Mouse (Mus musculus) right cerebral cortex, postnatal 10 days (tissue): ENCODE measurements around the gene Kdm8.

ENCODE experiments used
- DNase-seq, 2 experiments: peaks; one replicate each; pipeline ENCODE4 v3.0.0; 2021; ENCODE audit warnings: low spot score in 2 of 2

Gene Kdm8

DNA sequence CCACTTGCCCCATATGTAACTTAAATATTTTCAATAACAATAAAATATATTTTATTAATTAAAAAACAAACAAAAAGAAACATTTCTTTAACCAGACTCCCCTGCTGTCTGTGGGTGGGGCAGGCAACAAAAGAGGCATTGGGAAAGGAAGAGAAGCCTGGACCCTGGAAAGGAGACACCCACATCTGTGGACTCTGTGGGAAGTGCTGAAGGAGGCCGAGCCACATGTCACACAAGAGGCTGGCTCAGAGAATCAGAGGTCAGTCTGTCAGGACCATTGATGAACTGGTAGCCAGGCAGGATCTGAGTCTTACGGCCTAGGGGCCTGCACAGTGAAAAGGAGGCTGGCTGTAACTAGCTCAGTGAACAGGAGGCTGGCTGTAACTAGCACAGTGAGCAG, 17.7 kb downstream of the Kdm8 start:
- no peak for DNase-seq

DNA sequence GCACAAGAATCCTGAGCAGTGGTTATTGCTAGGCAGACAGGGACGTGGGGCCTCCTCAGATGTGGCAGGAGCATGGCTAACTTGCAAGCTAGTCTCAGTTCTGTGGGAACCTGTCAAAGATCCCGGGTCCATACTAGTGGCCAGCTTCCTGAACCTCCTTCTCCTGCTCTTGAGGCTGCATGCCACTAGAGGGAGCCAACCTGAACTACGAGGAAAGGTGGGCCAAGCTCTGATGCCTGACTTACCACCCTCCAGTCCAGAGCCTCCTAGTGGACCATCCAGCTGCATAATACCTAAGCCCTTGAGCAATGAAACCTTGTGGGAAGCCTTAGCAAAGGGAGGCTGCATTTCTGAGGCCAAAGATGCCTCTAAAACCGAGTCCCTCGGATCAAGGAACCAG, 25.5 kb downstream of the Kdm8 start:
- peak; percentile 54 to 80 for DNase-seq

DNA sequence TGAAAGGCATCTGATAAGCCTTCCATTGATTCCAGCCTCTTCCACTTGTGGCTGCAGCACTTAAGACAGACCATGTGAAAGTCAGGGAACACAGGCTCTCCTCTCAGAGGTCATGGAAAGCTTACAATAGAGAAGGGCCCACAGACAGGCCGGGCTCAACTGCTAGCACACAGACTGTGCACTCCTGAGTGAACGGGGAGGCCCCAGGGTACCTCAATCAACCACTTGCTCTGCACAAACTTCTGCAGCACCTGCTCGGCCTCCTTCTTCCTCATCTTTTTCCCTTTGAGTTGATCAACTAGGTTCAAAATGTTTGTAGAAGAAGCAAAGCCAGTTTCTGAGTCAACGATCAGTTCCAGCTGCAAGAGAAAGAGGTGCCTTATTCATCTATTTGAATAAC, 26.4 kb downstream of the Kdm8 start:
- DNase-seq: no peak

DNA sequence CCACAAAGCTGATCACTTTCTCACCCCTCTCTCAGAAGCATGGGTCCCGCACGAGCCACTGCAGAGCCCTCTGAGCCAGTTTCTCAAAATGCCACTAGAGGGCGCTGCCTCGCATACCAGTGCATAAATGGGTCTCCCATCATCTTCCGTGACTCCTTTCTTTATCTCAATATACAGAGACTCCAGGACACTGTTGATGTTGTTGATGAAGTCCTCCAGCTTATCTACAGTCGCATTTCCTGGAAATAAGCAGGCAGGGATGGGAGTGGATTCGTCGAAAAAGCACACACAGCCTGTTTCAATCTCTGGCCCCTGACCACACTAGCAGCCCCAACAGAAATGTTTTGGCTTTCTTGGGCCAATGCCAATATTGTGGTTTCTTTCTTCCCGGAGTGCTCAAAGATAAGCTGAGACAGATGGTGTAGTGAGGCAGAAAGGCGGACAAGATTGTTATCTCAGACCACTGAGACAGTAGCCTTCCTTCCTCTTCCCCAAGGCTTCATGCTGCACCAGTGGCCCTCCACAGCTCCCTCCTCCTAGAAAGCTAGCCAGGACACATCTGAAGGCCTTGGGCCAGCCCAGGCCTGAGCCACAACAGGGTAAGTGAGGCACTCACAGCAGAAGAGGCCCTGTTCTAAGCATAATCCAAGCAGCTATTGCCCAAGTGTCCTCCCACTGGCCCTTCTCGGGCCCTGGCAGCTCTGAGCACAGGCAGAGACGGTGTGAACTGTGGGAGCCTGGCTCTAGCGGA, 27.7 kb downstream of the Kdm8 start:
- DNase-seq: peak; percentile 79 to 88

DNA sequence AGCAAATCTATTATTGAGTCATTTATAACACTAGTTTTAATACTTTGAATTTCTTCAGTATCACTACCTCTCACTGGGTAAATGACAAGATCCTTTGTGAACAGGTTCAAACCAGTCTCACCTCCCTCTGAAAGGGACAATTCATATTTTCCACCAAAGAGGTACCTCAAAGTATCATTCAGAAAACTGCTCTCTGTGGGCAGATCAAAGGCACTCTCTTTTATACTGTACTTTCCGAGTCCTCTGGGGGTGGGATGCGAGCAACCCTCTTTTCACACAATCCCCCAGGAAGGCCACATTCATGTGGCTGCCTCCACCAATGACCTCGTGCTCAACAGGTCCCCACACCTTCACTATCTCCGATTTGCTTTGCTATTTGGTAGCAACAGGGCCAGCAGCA, 30.1 kb downstream of the Kdm8 start:
- no peak for DNase-seq

DNA sequence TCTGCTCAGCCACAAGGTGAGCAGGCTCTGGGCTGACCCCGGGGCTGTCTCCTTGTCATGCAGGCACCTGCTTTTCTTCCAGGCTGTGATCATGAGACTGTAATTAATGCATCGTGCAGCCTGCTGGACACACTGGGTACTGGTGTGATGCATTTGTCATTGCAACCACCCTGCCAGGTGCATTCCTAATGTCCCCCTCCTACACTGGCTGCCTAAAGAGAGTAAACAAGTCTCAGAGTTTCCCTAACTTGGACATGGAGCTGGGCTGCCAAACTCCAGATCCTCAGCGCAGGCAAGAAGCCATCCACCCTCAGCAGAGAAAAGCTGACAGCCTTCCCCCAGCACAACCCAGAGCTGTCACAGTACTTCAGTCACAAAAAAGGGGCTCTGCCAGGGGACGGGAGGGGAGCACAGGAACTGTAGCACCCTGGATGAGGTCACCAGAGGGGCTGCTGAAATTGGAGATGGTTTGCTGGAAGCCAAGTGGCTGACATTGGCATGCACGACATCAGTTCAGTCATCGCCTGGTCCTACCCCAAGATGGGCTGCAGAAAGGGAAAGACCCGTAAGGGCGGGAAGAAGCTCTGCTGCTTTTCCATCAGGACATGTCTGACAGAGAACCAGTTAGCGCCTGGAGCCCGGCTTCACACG, 31.2 kb downstream of the Kdm8 start:
- peak in 1 of 2 experiments; percentile 44 for DNase-seq

DNA sequence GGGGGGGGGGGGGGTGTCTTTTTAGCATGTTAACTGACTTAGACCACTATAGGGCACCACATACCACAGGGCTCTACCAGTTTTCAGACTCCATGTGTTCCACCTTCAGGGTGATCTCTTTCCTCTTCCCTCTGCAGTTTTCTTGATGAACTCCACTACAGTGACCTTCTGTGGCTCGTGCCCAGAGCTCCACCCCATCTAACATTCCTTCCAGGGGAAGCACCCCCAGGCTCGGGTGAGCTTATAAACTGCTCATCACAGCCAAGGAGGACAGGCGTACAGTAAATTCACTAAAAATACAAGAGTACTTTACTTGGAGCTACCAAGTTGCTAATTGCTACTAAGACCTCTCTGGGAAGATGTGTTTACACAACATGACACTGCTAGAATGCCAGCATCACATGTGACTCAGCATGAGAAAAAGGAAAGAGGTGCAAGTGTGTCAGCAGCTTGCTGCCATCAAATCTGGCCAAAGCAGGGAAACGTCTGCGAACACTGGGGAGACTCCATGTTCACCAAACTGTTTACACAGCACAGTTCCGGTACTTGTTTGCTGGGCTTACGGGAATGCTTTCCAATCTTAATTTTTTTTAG, 34.0 kb downstream of the Kdm8 start:
- DNase-seq: no peak

DNA sequence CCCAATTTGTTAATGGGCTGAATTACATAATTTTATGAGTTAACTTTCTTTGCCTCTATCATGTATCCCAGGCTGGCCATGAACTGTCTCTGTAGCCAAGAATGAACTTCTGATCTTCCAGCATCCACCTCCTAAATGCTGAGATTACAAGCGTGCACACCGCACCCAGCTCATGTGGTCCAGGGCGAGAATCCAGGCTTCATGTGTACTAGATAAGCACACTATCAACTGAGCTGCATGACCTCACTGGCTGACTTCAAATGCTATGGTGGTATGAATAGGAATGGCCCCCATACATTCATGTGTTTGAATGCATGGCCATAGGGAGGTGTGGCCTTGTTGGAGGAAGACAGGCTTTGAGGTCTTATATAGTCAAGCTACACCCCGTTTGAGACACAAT, 36.0 kb downstream of the Kdm8 start:
- DNase-seq: no peak

DNA sequence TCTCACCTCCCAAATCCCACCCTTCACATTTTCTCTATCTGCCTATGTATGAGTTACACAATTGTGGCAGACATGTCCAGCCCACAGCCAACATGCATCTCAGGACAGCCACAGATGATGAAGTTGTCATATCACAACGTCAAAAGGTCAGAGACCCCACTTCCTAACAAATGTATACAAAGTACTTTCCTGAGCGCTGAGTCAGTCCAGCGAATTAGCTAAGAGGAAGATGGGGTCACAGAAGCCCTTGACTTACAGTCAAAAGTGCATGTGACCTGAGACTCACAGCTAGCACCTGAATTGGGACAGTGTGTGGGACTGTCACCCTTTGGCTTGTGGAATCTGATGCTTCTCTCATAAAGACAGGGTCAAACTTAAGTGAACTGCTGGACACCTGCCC, 37.9 kb downstream of the Kdm8 start:
- DNase-seq: no peak

DNA sequence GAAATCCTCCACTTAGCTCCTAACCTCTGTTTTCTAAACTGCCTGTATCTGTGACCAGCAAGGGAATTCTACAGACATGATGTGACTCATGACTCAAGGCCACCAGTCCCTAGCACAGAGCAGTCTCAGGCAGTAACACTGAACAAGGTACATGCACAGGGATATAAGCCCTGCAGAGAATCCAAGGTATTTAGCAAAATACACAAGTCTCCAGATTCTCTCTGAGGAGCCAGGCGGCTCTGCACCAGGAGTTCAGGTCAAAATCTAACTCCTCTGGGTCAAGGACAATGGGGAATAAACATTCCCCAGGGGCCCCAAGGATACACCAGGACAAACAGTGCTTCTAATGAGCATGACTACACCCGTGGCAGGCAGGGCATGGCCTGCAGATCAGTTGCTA, 38.4 kb downstream of the Kdm8 start:
- no peak for DNase-seq

DNA sequence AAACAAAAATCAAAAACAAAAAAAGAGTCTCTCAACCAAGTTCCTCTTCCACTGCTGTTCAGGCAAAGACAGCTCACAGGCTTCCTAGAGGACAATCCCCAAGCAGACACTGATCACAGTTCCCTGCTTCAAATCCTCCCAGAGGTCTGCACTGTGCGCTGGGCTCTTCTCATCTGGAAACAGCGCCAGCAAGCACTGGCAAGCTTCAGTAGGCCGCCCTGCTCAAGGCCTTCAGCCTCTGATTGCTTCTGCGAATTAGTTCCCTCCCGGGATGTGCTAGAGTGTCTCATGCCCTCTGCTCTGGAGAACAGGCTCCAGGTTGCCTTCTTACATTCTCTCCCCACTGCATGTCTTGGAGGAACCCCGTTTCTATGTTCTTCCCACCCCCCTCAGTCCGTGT, 40.3 kb downstream of the Kdm8 start:
- DNase-seq: no peak

DNA sequence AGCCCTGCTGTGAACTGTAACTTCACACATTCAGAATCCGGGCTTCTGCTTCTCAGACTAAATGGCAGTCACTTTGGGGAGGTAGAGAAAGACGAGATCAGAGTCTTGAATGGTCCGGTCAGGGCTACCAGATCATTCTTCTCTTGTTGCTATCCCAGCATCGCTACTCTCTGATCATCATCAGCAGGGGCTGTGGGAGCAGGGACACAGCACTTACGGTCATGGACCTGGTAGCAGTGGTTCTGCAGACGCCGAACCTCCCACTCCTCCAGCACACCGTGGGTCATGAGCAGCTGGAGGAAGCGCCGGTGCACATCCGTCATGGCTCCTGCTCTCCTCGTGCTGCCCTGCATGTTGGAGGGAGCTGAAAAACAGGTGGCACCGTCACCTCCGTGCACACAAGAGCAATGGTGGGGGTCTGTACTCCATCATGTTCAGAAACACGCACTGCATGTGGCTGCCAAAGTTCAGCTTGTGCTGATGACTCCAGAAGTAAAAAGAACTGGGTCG, 41.7 kb downstream of the Kdm8 start:
- no peak for DNase-seq

DNA sequence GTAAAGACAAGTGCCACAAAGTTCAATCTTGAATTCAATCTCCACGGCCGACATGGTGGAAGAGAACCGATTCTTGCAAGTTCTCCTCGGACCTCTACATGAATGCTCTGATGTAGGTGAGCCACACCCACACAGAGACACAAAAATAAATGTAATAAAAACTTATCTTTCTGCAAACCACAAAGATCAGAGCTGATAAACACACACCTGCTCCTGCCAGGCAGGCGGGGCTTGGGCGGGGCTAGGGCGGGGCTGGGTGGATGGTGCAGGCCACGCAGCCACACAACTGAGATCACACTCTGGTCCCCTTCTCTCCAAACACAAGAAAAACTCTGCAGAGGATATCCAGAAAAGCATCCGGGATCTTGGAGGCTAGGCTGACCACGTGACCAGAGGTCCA, 42.6 kb downstream of the Kdm8 start:
- no peak for DNase-seq

DNA sequence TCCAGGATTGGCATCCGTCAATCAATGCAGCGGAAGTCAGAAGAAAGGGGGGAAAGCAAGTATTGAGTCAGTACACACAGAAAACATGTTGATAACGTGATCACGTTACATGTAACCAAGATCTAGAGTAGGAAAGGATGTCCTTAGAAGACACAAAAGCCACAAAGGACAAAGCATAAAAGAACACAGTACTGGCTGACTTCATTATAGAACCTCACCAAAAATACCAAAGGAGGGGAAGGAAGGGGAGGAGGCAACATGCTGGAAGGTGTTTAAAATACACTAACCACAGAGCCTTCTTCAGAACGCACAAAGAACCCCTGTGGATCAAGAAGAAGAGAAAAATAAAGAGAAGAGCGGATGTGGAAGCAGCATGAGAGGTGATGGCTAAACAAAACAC, 44.2 kb downstream of the Kdm8 start:
- no peak for DNase-seq

DNA sequence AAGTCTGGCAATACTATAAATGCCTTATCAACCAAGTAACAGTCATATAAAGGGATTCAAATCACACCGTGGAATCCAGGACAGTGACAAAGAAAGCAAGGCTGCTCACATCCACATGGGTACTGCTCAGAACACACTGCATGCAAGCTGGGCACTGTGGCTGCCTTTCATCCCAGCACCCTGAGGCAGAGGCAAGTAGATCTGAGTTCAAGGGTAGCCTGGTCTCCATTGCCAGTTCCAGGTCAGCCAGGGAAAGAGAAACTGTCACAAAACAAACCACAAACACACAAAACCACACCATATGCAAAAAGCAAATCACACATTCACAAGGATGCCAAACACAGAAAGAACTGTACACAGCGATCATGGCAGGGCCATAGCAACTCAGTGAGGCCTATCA, 45.2 kb downstream of the Kdm8 start:
- DNase-seq: no peak

DNA sequence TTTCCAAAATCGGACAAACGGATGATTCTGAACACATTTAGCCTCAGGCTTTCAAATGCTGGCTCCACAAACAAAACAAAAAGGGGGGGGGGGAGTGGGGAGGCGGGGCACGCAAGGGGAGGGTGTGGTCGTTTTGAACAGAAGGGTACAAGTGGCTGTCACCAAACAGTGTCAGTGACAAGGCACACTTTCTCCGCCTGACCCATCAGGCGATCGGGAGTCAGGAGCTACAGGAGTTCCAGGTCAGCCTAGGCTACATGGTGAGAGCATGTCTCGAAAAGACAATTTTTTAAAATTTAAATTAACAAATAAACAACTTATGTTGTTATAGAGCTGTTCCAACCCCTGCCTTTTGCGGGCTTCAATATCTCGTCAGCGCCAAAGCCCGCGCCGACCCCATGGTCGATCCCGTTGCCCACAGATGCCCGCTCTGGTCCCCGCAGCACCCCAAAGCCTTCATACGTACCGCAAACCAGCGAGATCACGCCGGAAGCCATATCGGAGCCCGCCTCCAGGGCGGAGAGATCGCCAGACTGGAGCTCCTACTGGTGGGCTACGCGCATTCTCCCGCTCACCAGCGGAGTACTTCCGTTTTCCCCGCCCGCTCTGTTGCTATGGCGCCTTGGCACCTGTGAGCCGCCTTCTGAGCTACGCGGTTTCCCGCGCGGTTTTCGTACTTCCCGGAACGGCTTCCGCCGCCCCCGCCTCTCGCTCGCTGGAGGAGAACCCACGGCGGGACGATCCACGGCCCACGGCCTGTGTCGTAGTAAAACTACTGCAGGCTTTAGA, 46.7 kb downstream of the Kdm8 start, which contains the start of gene Nsmce1:
TSS of gene Nsmce1 (minus strand) at position 650 of the 789 bp plus-strand sequence.
- DNase-seq: peak; percentile 98

DNA sequence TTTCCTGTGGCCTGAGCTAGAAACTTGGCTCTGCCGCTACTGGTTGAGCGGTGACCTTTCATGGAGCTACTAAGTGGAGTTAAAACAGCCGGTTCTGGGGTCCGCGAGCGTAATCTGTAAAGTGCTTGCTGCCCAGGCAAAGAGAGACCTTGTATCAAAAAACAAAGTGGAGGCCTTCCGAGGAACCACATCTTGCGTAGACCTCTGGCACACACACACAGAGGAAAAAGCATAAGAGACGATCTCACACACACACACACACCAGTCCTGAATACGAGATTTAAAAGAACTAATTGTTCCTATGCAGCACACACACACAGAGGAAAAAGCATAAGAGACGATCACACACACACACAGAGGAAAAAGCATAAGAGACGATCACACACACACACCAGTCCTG, 47.3 kb downstream of the Kdm8 start:
- no peak for DNase-seq

DNA sequence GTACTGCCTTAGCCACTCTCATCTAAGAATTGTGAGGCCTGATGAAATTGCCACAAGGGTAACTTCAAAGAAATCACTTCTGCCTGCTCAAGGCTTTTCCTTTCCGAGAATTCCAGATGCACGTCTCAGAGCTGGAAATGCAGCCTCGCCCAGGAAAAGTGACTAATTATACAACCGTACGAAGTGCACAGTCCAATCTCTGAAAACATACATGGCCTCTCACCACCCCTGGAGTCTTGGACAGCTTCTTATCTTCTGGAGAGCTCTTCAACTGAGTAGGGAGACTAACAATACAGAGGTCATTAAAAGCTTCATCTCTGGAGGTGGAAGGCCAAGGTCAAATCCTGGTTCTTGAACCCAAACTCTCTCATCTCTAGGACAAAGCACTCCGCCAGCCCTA, 48.1 kb downstream of the Kdm8 start:
- no peak for DNase-seq

DNA sequence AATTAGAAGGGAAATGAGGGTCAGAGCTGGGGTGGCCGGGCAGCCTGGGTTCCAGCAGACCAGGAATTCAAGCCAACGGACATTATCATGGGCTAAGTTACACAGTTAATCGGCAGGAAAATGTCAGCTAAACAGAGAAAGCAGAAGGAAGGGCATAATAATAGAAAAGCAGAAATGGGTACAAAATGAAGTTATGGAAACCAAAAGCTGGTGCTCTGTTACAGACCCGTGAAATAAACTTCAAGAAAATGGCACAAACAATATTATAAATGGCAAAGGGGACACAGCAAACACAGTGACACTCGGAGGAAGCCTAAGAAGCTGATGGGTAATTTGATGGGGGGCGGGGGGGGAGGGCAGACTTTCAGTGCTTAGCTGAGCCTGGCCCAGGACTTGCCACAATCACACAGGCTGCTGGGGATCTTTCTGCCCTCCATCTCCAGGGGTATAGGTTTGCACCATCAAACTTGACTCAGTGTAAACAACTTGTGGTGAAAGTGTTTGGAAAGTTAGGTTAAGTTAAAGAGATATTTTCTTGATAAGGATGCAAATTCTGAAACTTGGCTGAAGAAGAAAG, 51.5 kb downstream of the Kdm8 start:
- DNase-seq: no peak

DNA sequence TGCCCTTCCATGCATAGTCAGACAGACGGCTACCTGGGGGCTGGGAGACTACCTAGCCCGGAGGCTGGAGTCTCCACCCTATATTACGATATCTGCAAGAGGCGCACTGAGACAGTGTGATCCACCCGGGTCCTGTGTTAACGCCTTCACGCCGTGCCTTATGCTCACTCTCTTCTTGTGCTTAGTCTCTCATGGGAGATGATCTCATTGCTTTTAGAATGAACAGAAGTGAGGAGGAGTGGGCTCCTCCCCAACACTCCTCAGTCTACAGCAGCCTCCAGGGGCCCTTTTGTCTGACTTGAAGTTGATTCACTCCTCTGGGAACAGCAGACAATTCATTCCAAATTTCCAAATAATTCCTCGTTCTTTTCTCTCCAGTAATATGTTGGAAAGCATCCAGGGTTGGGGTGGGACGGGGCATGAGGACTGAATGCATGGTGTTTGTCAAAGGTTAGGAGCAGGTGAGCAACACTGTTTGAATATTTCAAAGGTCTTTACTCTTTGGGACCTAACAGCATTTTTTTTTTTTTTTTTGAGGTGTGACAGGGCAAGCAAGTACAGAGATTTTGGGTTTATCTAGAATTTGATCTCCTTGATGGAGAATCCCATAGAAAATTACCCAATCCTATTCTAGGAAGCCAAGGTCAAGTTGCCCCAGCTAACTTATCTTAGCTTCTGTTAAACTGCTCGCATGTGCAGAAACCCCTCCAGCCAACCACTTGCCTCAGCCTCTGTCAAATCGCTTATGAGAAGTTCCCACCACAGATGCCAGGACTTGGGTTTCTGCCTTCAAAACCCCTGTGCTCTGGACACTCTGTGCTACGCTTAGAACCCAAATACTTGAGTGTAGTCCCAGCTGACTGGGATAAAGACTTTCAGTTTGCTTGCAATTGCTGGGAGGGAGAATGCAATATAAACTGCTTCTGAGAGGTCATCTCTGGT, 55.7 kb downstream of the Kdm8 start:
- DNase-seq: peak in 1 of 2 experiments; percentile 42

DNA sequence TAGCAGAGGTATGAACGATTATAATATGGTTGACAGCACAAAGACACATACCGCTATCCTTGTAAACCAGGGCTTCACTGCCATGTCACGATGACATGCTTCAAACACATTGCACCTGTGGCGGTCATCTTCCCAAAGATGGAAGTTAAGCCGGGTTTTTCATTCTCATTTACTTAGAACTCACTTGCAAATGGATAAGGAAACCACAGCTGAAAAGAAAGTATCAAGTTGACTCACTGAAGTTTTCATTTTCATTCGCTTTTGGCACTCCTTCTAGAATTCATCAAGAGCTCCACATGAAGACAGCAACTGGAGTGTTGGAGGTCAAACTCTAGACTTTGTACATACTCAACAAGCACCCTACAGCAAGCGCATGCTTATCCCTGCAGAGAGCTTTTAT, 56.4 kb downstream of the Kdm8 start:
- DNase-seq: no peak
